Mouse (Mus musculus): ENCODE results near the gene Cbln3. TPM values are rescaled to one million over a fixed set of nuclear protein-coding genes. Genes with fewer than 3 reads are reported as not detected.
A peak's percentile ranks its signal among the peaks of the same experiment; 100 is the strongest.

The Cbln3 gene
- polyA plus RNA-seq, 1 experiment from 2014 or later: 0.56 TPM

- 18% methylated on average over 14 of the region's 14 CpGs for WGBS
- H3K9ac ChIP-seq (ENCODE audit: low read length): no peak overlapping the region
- DNase-seq (ENCODE audit: low spot score) (peak; percentile 70), ATAC-seq (ENCODE audit: low FRiP score, low TSS enrichment) (peak; percentile 86)
- TF ChIP-seq CTCF (IDR thresholded peaks at IDR 0.05; ENCODE audit: low read depth) (peak; percentile 98), EP300 (optimal IDR thresholded peaks at IDR 0.05) (no peak)
- H3K4me2 ChIP-seq (replicated peaks; ENCODE audit: low read depth): no peak overlapping the region
- no peaks in the 10 kb centered on the region for H3K36me3 ChIP-seq (ENCODE audit: control insufficient read depth, insufficient read depth, low read length)
- no peak overlapping the region for H3K27ac ChIP-seq (replicated peaks)
- no peaks in the 10 kb centered on the region for H3K9me3 ChIP-seq (ENCODE audit: control insufficient read depth, low read length)
- no peaks in the 10 kb centered on the region for H3K4me1 ChIP-seq (replicated peaks; ENCODE audit: control insufficient read depth, insufficient read depth)
- H3K27me3 ChIP-seq (ENCODE audit: control insufficient read depth, insufficient read depth, low read length): no peaks in the 10 kb centered on the region
- H3K4me3 ChIP-seq (ENCODE audit: low read depth, low read length): no peak overlapping the region
Measured at GRCm38 (mm10) chr14:55918240-55919082, 34.3 kb upstream of the Cbln3 start.

GRCm38 (mm10) chr14:55913406-55913805, 29.2 kb upstream of the Cbln3 start:
- WGBS: 51% methylated on average over 4 of the region's 4 CpGs
- TF ChIP-seq CTCF (IDR thresholded peaks at IDR 0.05; ENCODE audit: low read depth) (no peak), EP300 (optimal IDR thresholded peaks at IDR 0.05) (no peak)
- Histone ChIP-seq H3K36me3 (ENCODE audit: control insufficient read depth, insufficient read depth, low read length) (no peaks in the 10 kb centered on the region), H3K4me2 (replicated peaks; ENCODE audit: low read depth) (no peak overlapping the region), H3K4me1 (replicated peaks; ENCODE audit: control insufficient read depth, insufficient read depth) (no peaks in the 10 kb centered on the region), H3K27ac (replicated peaks) (no peak overlapping the region), H3K4me3 (ENCODE audit: low read depth, low read length) (no peak overlapping the region), H3K9me3 (ENCODE audit: control insufficient read depth, low read length) (no peaks in the 10 kb centered on the region), H3K27me3 (ENCODE audit: control insufficient read depth, insufficient read depth, low read length) (no peaks in the 10 kb centered on the region), H3K9ac (ENCODE audit: low read length) (no peak overlapping the region)
- ATAC-seq (ENCODE audit: low FRiP score, low TSS enrichment) (no peak), DNase-seq (ENCODE audit: low spot score) (no peak)

GRCm38 (mm10) chr14:55905518-55905917, 21.3 kb upstream of the Cbln3 start:
- DNase-seq (ENCODE audit: low spot score) (no peak), ATAC-seq (ENCODE audit: low FRiP score, low TSS enrichment) (peak; percentile 51; the same call in 1 of the 2 replicates)
- Histone ChIP-seq H3K4me2 (replicated peaks; ENCODE audit: low read depth) (no peak overlapping the region), H3K27ac (replicated peaks) (no peak overlapping the region), H3K27me3 (ENCODE audit: control insufficient read depth, insufficient read depth, low read length) (no peaks in the 10 kb centered on the region), H3K36me3 (ENCODE audit: control insufficient read depth, insufficient read depth, low read length) (no peaks in the 10 kb centered on the region), H3K4me3 (ENCODE audit: low read depth, low read length) (no peak overlapping the region), H3K9ac (ENCODE audit: low read length) (no peak overlapping the region), H3K9me3 (ENCODE audit: control insufficient read depth, low read length) (no peaks in the 10 kb centered on the region), H3K4me1 (replicated peaks; ENCODE audit: control insufficient read depth, insufficient read depth) (no peaks in the 10 kb centered on the region)
- 14% methylated on average over 1 of the region's 1 CpGs for WGBS
- TF ChIP-seq EP300 (optimal IDR thresholded peaks at IDR 0.05) (no peak), CTCF (IDR thresholded peaks at IDR 0.05; ENCODE audit: low read depth) (peak; percentile 65)

- Histone ChIP-seq H3K4me2 (replicated peaks; ENCODE audit: low read depth) (peak overlapping the region; percentile 90), H3K9ac (ENCODE audit: low read length) (peak overlapping the region; percentile 85), H3K27me3 (ENCODE audit: control insufficient read depth, insufficient read depth, low read length) (no peaks in the 10 kb centered on the region), H3K4me1 (replicated peaks; ENCODE audit: control insufficient read depth, insufficient read depth) (no peaks in the 10 kb centered on the region), H3K36me3 (ENCODE audit: control insufficient read depth, insufficient read depth, low read length) (peaks cover 13% of the 10 kb centered on the region; the same call in 1 of the 2 replicates), H3K27ac (replicated peaks) (peak overlapping the region; percentile 73), H3K9me3 (ENCODE audit: control insufficient read depth, low read length) (no peaks in the 10 kb centered on the region), H3K4me3 (ENCODE audit: low read depth, low read length) (peak overlapping the region; percentile 51)
- DNase-seq (ENCODE audit: low spot score): no peak
- TF ChIP-seq EP300 (optimal IDR thresholded peaks at IDR 0.05) (no peak), CTCF (IDR thresholded peaks at IDR 0.05; ENCODE audit: low read depth) (no peak)
- WGBS: 7% methylated on average over 12 of the region's 12 CpGs
- no peak for ATAC-seq (ENCODE audit: low FRiP score, low TSS enrichment)
Measured at GRCm38 (mm10) chr14:55900414-55900755, 16.2 kb upstream of the Cbln3 start.

- H3K4me3 ChIP-seq (ENCODE audit: low read depth, low read length): peak within 1 kb of the TSS; percentile 51
- peak within 1 kb of the TSS; percentile 85 for H3K9ac ChIP-seq (ENCODE audit: low read length)
- H3K4me2 ChIP-seq (replicated peaks; ENCODE audit: low read depth): peak within 1 kb of the TSS; percentile 90
- ATAC-seq (ENCODE audit: low FRiP score, low TSS enrichment): peak; percentile 95
- H3K9me3 ChIP-seq (ENCODE audit: control insufficient read depth, low read length): no peaks in the 10 kb centered on the region
- TF ChIP-seq EP300 (optimal IDR thresholded peaks at IDR 0.05) (peak; percentile 37), CTCF (IDR thresholded peaks at IDR 0.05; ENCODE audit: low read depth) (no peak)
- H3K4me1 ChIP-seq (replicated peaks; ENCODE audit: control insufficient read depth, insufficient read depth): no peaks in the 10 kb centered on the region
- no peaks in the 10 kb centered on the region for H3K27me3 ChIP-seq (ENCODE audit: control insufficient read depth, insufficient read depth, low read length)
- peak within 1 kb of the TSS; percentile 89 for H3K27ac ChIP-seq (replicated peaks)
- H3K36me3 ChIP-seq (ENCODE audit: control insufficient read depth, insufficient read depth, low read length): peaks cover 16% of the 10 kb centered on the region; the same call in 1 of the 2 replicates
- WGBS: under 1% methylated on average over 39 of the region's 39 CpGs
- DNase-seq (ENCODE audit: low spot score): peak; percentile 94
Measured at GRCm38 (mm10) chr14:55899701-55900413, 15.7 kb upstream of the Cbln3 start, which contains the start of gene Sdr39u1. Gene Sdr39u1, minus strand, starts transcription at chr14:55900293.

Measured in stomach, postnatal 0 days (tissue).